Mouse (Mus musculus): ENCODE measurements around the gene Ccnt1. TPM values are rescaled to one million over a fixed set of nuclear protein-coding genes. Genes with fewer than 3 reads are reported as not detected.

Gene Ccnt1
- total and polyA plus RNA-seq, 3 experiments = 19.5 to 63.2 (median 44.0) TPM

DNA sequence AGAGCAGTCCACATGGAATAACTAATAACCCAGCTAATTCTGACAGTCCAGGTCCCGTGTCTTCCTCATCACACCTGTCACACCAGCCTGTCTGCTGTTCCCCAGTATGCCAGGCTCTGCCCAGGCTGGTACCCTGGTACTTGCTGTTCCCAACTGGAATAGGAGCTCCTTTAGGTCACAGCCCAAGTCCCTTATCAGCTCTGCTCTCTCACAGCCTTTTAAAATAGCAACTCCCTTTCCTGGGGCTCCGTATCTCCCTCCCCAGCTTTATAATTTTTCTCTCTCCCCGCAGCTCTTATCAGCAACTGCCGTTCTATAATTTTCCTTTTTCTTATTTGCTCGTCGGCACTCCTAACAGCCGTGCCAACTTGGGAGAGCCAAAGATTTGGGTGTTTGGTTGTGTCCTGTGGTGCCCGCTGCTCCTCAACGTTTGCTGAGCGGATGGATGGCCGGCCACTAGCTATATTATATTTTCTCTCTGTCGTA is 35.4 kb upstream of the Ccnt1 start (continued):
- TF ChIP-seq ZMIZ1 (IDR thresholded peaks at IDR 0.05; ENCODE audit: low read depth, low read length) (peak; percentile 78; the same call in 1 of the 2 replicates), GABPA (IDR thresholded peaks at IDR 0.05; ENCODE audit: low read depth, low read length) (no peak), ZNF384 (IDR thresholded peaks at IDR 0.05; ENCODE audit: low read depth, low read length) (0 out of 2 replicates have a peak, but pooled peaks have one; percentile 17), MAFK (IDR thresholded peaks at IDR 0.05; ENCODE audit: borderline replicate concordance, low read depth, low read length) (peak; percentile 77; the same call in 1 of the 2 replicates), TAL1 (IDR thresholded peaks at IDR 0.05; ENCODE audit: low read length) (peak; percentile 97), MAZ (IDR thresholded peaks at IDR 0.05; ENCODE audit: low read depth, low read length) (peak; percentile 97)

DNA sequence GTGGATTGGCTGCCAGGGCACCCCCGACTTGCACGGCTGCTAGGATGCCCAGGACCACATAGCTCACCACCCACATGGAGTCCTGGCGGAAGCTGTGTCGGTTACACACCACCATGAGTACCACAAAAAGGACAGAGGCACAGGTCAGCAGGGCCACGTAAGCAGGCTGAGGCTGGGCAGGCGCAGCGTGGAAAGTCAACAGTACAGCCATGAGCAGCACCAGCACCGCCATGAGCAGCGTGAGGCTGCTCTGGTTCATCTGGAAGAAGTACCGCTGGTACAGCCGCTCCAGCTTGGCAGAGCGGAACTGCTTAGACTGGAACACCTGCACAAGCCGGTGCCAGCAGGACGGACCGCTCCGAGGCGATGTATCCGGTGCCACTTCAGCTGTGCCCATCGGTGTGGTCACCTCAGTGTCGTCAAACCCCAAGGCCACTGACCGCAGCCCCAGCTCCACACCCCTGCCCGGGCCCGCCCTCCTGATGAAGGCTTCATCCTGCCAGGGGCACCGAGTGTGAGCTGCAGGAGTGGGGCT is 33.4 kb upstream of the Ccnt1 start:
- peaks cover 74% of the 10 kb centered on the region for H3K79me2 ChIP-seq (ENCODE audit: control insufficient read depth, insufficient read depth, low read length, poor library complexity)
- no peak for DNase-seq (ENCODE audit: low read depth, low spot score)
- peaks cover 16 to 53% of the 10 kb centered on the region in 2 experiments for H3K36me3 ChIP-seq (ENCODE audit: control insufficient read depth in 1 of 2, insufficient read depth in 2 of 2, low read length in 2 of 2)
- H3K4me3 ChIP-seq (ENCODE audit: control insufficient read depth in 1 of 2, insufficient read depth in 1 of 2, low read depth in 2 of 2, low read length in 2 of 2) = no peak overlapping the region
- TF ChIP-seq TBP (IDR thresholded peaks at IDR 0.05; ENCODE audit: low read depth, low read length) (no peak), SMC3 (IDR thresholded peaks at IDR 0.05; ENCODE audit: low read depth, low read length) (no peak), EP300 (IDR thresholded peaks at IDR 0.05; ENCODE audit: low read depth in 1 of 2, low read length in 2 of 2) (no peak), ETS1 (IDR thresholded peaks at IDR 0.05; ENCODE audit: low read depth, low read length) (no peak), JUND (IDR thresholded peaks at IDR 0.05; ENCODE audit: low read depth, low read length) (no peak), CHD1 (IDR thresholded peaks at IDR 0.05; ENCODE audit: low read depth, low read length) (no peak), TAL1 (IDR thresholded peaks at IDR 0.05; ENCODE audit: low read length) (no peak), GATA1 (IDR thresholded peaks at IDR 0.05; ENCODE audit: low read depth, low read length) (no peak), MAX (IDR thresholded peaks at IDR 0.05; ENCODE audit: low read length) (no peak), RCOR1 (IDR thresholded peaks at IDR 0.05; ENCODE audit: low read depth, low read length) (no peak), MAFK (IDR thresholded peaks at IDR 0.05; ENCODE audit: borderline replicate concordance, low read depth, low read length) (no peak), MXI1 (IDR thresholded peaks at IDR 0.05; ENCODE audit: low read depth, low read length) (no peak), UBTF (IDR thresholded peaks at IDR 0.05; ENCODE audit: borderline replicate concordance, insufficient read depth, low read depth, low read length) (no peak), USF2 (IDR thresholded peaks at IDR 0.05; ENCODE audit: borderline replicate concordance in 1 of 2, insufficient read depth in 1 of 2, low read depth in 1 of 2, low read length in 2 of 2) (no peak), MYC (IDR thresholded peaks at IDR 0.05; ENCODE audit: low read depth, low read length) (no peak)
- H3K9ac ChIP-seq (ENCODE audit: control insufficient read depth, low read depth, low read length, poor library complexity, severe bottlenecking) = no peak overlapping the region
- no peaks in the 10 kb centered on the region for H3K27me3 ChIP-seq (ENCODE audit: control insufficient read depth in 1 of 2, insufficient read depth in 2 of 2, low read length in 2 of 2)
- H3K4me1 ChIP-seq (ENCODE audit: control insufficient read depth in 1 of 2, insufficient read depth in 2 of 2, low read length in 2 of 2) = peaks cover 35 to 67% of the 10 kb centered on the region in 2 experiments
- H3K9me3 ChIP-seq (replicated peaks; ENCODE audit: insufficient read depth, low read length) = no peaks in the 10 kb centered on the region
- H3K27ac ChIP-seq (ENCODE audit: control insufficient read depth, low read depth, low read length) = peak overlapping the region; percentile 92; the same call in 1 of the 2 replicates
